Mouse (Mus musculus) retina, adult 2 months (tissue): Measurements from ENCODE around the gene Tnfaip1.
A peak's percentile ranks its signal among the peaks of the same experiment; 100 is the strongest.

Experiments
- DNase-seq: peaks from one replicate; pipeline ENCODE4 v3.0.0-alpha.2; 2012; ENCODE audit warnings: low read depth, low spot score

Gene Tnfaip1

GRCm38 (mm10) chr11:78500623-78501202, 35.4 kb downstream of the Tnfaip1 start:
- no peak for DNase-seq

- peak; percentile 47 for DNase-seq
Observed at GRCm38 (mm10) chr11:78499543-78499942, 36.6 kb downstream of the Tnfaip1 start.

- DNase-seq: peak; percentile 84
Observed at GRCm38 (mm10) chr11:78499004-78499403, 37.1 kb downstream of the Tnfaip1 start, which contains the start of gene Vtn. Gene Vtn, plus strand, starts transcription at chr11:78499091.

GRCm38 (mm10) chr11:78497544-78498522, 38.3 kb downstream of the Tnfaip1 start, which contains the start of gene Sarm1:
Gene Sarm1, minus strand, starts transcription at chr11:78497754.
- DNase-seq: peak; percentile 94

- no peak for DNase-seq
Observed at GRCm38 (mm10) chr11:78497071-78497541, 39.0 kb downstream of the Tnfaip1 start.

GRCm38 (mm10) chr11:78495904-78496303, 40.2 kb downstream of the Tnfaip1 start:
- DNase-seq: no peak

GRCm38 (mm10) chr11:78490781-78491241, 45.3 kb downstream of the Tnfaip1 start:
- no peak for DNase-seq

GRCm38 (mm10) chr11:78488168-78488567, 48.0 kb downstream of the Tnfaip1 start:
- DNase-seq: no peak

- no peak for DNase-seq
Observed at GRCm38 (mm10) chr11:78483639-78484038, 52.5 kb downstream of the Tnfaip1 start.

- no peak for DNase-seq
Observed at GRCm38 (mm10) chr11:78475289-78475688, 60.8 kb downstream of the Tnfaip1 start.
